Mouse (Mus musculus) embryonic facial prominence, embryonic 11.5 days (tissue): ENCODE results near the gene C6. TPM values are rescaled to one million over a fixed set of nuclear protein-coding genes. Genes with fewer than 3 reads are reported as not detected.

Source experiments
- ATAC-seq: fragments of 200-750 bp; cut with Nextera tagmentation; replicated peaks from 2 replicates; pipeline ENCODE4 v1.8.0; 2017; ENCODE audit warnings: low read depth; ENCODE audit not compliant: insufficient number of reproducible peaks, low FRiP score, low TSS enrichment
- DNase-seq: peaks from one replicate; pipeline ENCODE4 v3.0.0-alpha.2; 2015; ENCODE audit warnings: low spot score
- H3K27ac ChIP-seq: fragments of 300-500 bp; sonication (generic); replicated peaks from 2 replicates; pipeline ENCODE4 v1.5.1; 2014; ENCODE audit warnings: mild to moderate bottlenecking, low read depth, low read length, control low read depth
- H3K27me3 ChIP-seq: fragments of 300-500 bp; sonication (generic); 2 replicates; pipeline ENCODE4 v1.6.1; 2014; ENCODE audit warnings: mild to moderate bottlenecking, low read length, moderate library complexity, mixed read lengths; ENCODE audit not compliant: control insufficient read depth, insufficient read depth
- H3K36me3 ChIP-seq: fragments of 300-500 bp; sonication (generic); replicated peaks from 2 replicates; pipeline ENCODE4 v1.6.1; 2014; ENCODE audit warnings: low read depth, mild to moderate bottlenecking, low read length, moderate library complexity, mixed read lengths; ENCODE audit not compliant: control insufficient read depth, insufficient read depth
- H3K4me1 ChIP-seq: fragments of 300-500 bp; sonication (generic); 2 replicates; pipeline ENCODE4 v1.6.1; 2014; ENCODE audit warnings: low read length, mixed read lengths; ENCODE audit not compliant: control insufficient read depth, insufficient read depth
- H3K4me2 ChIP-seq: fragments of 300-500 bp; sonication (generic); 2 replicates; pipeline ENCODE4 v1.6.1; 2014; ENCODE audit warnings: low read depth, mild to moderate bottlenecking, control low read depth, low read length, moderate library complexity
- H3K4me3 ChIP-seq: fragments of 300-500 bp; sonication (generic); 2 replicates; pipeline ENCODE4 v1.5.1; 2014; ENCODE audit warnings: low read depth, low read length, control low read depth
- H3K9ac ChIP-seq: fragments of 300-500 bp; sonication (generic); replicated peaks from 2 replicates; pipeline ENCODE4 v1.6.1; 2014; ENCODE audit warnings: mild to moderate bottlenecking, control low read depth, low read length
- H3K9me3 ChIP-seq: fragments of 300-500 bp; sonication (generic); replicated peaks from 2 replicates; pipeline ENCODE4 v1.6.1; 2016; ENCODE audit warnings: mild to moderate bottlenecking, low read length, inconsistent platforms, mixed read lengths; ENCODE audit not compliant: control insufficient read depth
- WGBS: fragments of 180-500 bp; shearing (Covaris S2); extraction: QIAGEN DNeasy Blood & Tissue Kit; methylation state at CpG from one replicate; pipeline ENCODE4 v1.1.7; 2014; 5-methylcytosine and 5-hydroxymethylcytosine counted together
- polyA plus RNA-seq: library from polyadenylated mRNA; unstranded; fragments of >200 nt; fragmentation: Nextera tagmentation; extraction: Ambion mirVana; gene quantifications from 2 replicates; pipeline ENCODE4 v1.2.1, GENCODE M21; 2014

C6 gene
- polyA plus RNA-seq, 1 experiment from 2014 or later, result not detected

- ATAC-seq (no peak), DNase-seq (no peak)
- no peak overlapping the region for H3K4me3 ChIP-seq
- 83% methylated on average over 5 of the region's 5 CpGs for WGBS
- H3K27ac ChIP-seq, result no peak overlapping the region
- H3K9ac ChIP-seq, result no peak overlapping the region
- H3K9me3 ChIP-seq, result no peaks in the 10 kb centered on the region
- no peaks in the 10 kb centered on the region for H3K27me3 ChIP-seq
- no peaks in the 10 kb centered on the region for H3K36me3 ChIP-seq
- H3K4me1 ChIP-seq, result no peaks in the 10 kb centered on the region
- H3K4me2 ChIP-seq, result no peak overlapping the region
Measured at GRCm38 (mm10) chr15:4808131-4808530, 81.2 kb downstream of the C6 start.

DNA sequence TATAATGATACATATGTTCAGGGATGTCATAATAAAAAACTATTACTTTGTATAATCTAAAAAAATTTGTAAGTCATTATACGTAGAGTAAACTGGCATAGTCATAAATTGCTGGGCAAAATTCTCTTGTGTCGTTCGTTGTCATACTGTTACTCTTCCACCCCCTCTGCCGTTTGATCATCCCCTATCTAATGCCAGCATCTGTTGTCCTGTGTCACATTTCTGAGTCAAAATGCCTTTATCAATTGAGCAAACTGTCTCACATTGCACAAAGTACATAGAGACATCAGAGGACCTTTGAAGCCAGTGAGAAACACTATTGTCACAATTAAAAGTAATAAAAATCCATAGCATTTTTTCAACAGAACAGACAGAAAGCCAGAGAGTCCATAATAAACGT lies 88.0 kb downstream of the C6 start:
- no peaks in the 10 kb centered on the region for H3K36me3 ChIP-seq
- H3K9me3 ChIP-seq, result no peaks in the 10 kb centered on the region
- H3K9ac ChIP-seq, result no peak overlapping the region
- DNase-seq (no peak), ATAC-seq (no peak)
- H3K27me3 ChIP-seq, result no peaks in the 10 kb centered on the region
- H3K4me3 ChIP-seq, result no peak overlapping the region
- H3K4me1 ChIP-seq, result no peaks in the 10 kb centered on the region
- 89% methylated on average over 5 of the region's 5 CpGs for WGBS
- no peak overlapping the region for H3K4me2 ChIP-seq
- no peak overlapping the region for H3K27ac ChIP-seq

DNA sequence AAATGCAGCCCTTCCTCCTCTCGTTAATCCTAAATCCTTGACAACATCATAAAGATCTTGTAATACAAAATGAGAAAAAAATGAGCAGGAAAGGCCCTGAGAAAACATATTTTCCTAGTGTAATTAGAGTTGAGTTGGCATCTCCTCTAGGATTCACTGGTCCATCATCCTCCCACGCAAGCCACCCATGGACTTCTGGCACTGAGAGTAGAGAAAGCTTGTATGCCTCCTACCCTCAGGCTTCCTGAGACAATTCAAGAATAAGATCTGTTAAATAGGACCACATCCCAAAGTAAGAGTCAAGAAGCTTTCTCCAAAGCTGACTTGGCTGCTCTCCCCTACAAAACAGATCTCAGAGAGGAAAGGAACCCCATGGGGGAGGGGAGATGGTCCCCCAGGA lies 88.7 kb downstream of the C6 start:
- H3K9me3 ChIP-seq, result no peaks in the 10 kb centered on the region

DNA sequence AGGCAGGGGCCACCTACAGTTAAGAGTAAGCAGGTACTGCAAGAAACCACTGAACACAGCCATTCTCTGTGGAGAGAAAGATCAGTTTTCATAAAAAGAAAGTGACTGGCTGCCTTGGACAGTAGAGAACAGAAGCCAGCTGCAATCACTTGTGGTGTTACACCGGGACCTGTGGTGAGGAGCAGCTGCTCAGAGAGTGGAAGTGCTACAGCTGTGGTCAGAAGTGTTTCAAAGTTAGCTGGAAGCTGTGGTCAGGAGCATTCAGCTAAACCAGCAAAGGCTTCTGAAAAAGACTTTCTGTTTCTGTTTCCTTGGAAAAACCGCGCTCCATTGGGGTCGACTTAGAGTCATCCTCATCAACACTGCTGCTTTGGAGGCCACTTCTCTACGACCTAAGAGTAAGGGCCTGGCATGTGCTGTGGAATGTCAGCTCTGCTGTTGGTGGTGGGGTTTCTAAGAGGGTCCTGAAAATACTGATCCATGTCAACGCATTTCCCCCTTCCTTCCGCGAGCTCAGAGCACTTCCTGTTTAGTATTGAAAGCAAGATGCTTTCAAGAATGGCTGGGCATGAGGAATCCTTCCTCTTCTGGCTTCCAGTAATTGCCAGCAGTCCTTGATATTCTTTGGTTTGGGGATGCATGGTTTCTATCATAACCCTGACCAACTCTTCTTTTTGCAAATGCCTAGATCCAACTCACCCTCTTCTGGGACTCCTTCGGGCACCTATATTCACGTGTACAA lies 89.9 kb downstream of the C6 start:
- no peak overlapping the region for H3K4me3 ChIP-seq
- H3K4me1 ChIP-seq, result no peaks in the 10 kb centered on the region
- no peak overlapping the region for H3K9ac ChIP-seq
- ATAC-seq (no peak), DNase-seq (no peak)
- WGBS, result 88% methylated on average over 10 of the region's 10 CpGs
- H3K36me3 ChIP-seq, result no peaks in the 10 kb centered on the region
- H3K27ac ChIP-seq, result no peak overlapping the region
- H3K27me3 ChIP-seq, result no peaks in the 10 kb centered on the region
- no peak overlapping the region for H3K4me2 ChIP-seq
- H3K9me3 ChIP-seq, result no peaks in the 10 kb centered on the region

More for the DNA sequence above, 88.7 kb downstream of the C6 start:
- Histone ChIP-seq H3K9ac (no peak overlapping the region), H3K27ac (no peak overlapping the region), H3K4me3 (no peak overlapping the region), H3K4me1 (no peaks in the 10 kb centered on the region), H3K36me3 (no peaks in the 10 kb centered on the region), H3K27me3 (no peaks in the 10 kb centered on the region), H3K4me2 (no peak overlapping the region)
- ATAC-seq (no peak), DNase-seq (no peak)
- 88% methylated on average over 2 of the region's 2 CpGs for WGBS

DNA sequence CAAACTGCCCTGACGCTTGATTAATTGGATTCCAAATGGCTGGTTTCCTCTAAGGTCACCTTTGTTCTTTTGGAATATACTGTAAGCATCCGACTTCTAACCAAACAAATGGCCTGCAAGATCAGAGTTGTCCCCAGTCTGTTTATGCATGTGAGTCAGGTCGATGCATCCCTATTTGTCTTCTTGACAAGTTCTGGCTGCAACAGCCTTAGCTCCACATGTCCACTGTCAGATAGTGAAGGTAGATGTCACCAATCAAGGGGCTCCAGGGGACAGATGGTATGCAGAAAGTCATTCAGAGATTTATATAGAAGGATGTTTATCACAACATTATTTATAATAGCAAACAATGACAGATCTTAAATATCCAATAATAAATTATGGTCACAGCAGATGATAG lies 91.5 kb downstream of the C6 start:
- 73% methylated on average over 3 of the region's 3 CpGs for WGBS
- Histone ChIP-seq H3K27ac (no peak overlapping the region), H3K9me3 (no peaks in the 10 kb centered on the region), H3K9ac (no peak overlapping the region), H3K4me2 (no peak overlapping the region), H3K27me3 (no peaks in the 10 kb centered on the region), H3K36me3 (no peaks in the 10 kb centered on the region), H3K4me1 (no peaks in the 10 kb centered on the region), H3K4me3 (no peak overlapping the region)
- ATAC-seq (no peak), DNase-seq (no peak)

DNA sequence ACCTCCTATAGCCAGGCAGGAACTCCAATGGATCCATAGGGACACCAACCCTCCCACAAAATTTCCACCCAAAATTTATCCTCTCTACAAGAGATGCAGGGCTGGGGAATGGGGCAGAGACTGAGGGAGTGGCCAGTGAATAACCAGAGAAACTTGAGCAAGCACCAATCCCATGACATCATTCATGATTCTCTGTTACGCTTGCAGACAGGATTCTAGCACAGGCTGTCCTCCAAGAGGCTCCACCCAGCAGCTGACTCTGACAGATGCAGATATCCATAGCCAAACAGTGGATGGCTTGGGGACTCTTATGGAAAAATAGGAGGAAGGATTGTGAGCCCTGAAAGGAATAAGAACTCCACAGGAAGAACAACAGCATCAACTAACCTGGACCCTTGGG lies 94.2 kb downstream of the C6 start:
- Histone ChIP-seq H3K9me3 (no peaks in the 10 kb centered on the region), H3K4me1 (no peaks in the 10 kb centered on the region), H3K36me3 (no peaks in the 10 kb centered on the region), H3K27ac (no peak overlapping the region), H3K27me3 (no peaks in the 10 kb centered on the region), H3K4me2 (no peak overlapping the region), H3K4me3 (no peak overlapping the region), H3K9ac (no peak overlapping the region)
- WGBS, result 92% methylated on average over 1 of the region's 1 CpGs
- ATAC-seq (no peak), DNase-seq (no peak)

GRCm38 (mm10) chr15:4821824-4822223 lies 94.8 kb downstream of the C6 start:
- DNase-seq (no peak), ATAC-seq (no peak)
- 88% methylated on average over 8 of the region's 8 CpGs for WGBS
- no peak overlapping the region for H3K27ac ChIP-seq
- no peak overlapping the region for H3K9ac ChIP-seq
- H3K27me3 ChIP-seq, result no peaks in the 10 kb centered on the region
- no peak overlapping the region for H3K4me2 ChIP-seq
- H3K9me3 ChIP-seq, result no peaks in the 10 kb centered on the region
- no peak overlapping the region for H3K4me3 ChIP-seq
- no peaks in the 10 kb centered on the region for H3K4me1 ChIP-seq
- no peaks in the 10 kb centered on the region for H3K36me3 ChIP-seq

GRCm38 (mm10) chr15:4827736-4828135 lies 100.8 kb downstream of the C6 start:
- Histone ChIP-seq H3K4me3 (no peak overlapping the region), H3K4me1 (no peaks in the 10 kb centered on the region), H3K9ac (no peak overlapping the region), H3K4me2 (no peak overlapping the region), H3K9me3 (no peaks in the 10 kb centered on the region), H3K27ac (no peak overlapping the region), H3K36me3 (no peaks in the 10 kb centered on the region), H3K27me3 (no peaks in the 10 kb centered on the region)
- no peak for DNase-seq
- ATAC-seq, result no peak
